ENCODE assay signal across 7 mouse cellular contexts in genomic region chr13:18948171-18949028, GRCm38 (mm10). TPM values are rescaled to one million over a fixed set of nuclear protein-coding genes. Genes with fewer than 3 reads are reported as not detected.
DNase-seq lines count a peak whose midpoint lies in the region; ATAC-seq and TF ChIP-seq lines count a peak whose summit lies in the region.

Amph (plus strand) TSS chr13:18948205.

- ATAC-seq in heart, embryonic 14.5 days (ENCODE audit: insufficient number of reproducible peaks, insufficient read depth, low FRiP score, low read depth) = peak; percentile 39; the same call in 1 of the 2 replicates
- ATAC-seq in kidney, embryonic 16.5 days (ENCODE audit: low FRiP score, low TSS enrichment) = peak; percentile 94
- peak; percentile 88 for ATAC-seq in limb, embryonic 14.5 days (ENCODE audit: low FRiP score, low read depth)
- peak; percentile 99 for ATAC-seq in midbrain, embryonic 16.5 days

- peaks cover 42% of the 10 kb centered on the region for H3K27me3 ChIP-seq in forebrain, embryonic 10.5 days (ENCODE audit: poor library complexity, severe bottlenecking)
- 0 out of 2 replicates have a peak, but pooled peaks cover 6% of the 10 kb centered on the region for H3K27me3 ChIP-seq in heart, embryonic 14.5 days (ENCODE audit: control insufficient read depth, insufficient read depth, low read length)
- H3K27me3 ChIP-seq in kidney, embryonic 16.5 days (ENCODE audit: insufficient read depth, low read length) = peaks cover 5% of the 10 kb centered on the region; the same call in 1 of the 2 replicates
- peaks cover 31% of the 10 kb centered on the region; the same call in 1 of the 2 replicates for H3K27me3 ChIP-seq in limb, embryonic 14.5 days (ENCODE audit: control insufficient read depth, insufficient read depth, low read length)
- H3K27me3 ChIP-seq in midbrain, embryonic 16.5 days (ENCODE audit: control insufficient read depth, insufficient read depth, low read depth, low read length) = no peaks in the 10 kb centered on the region
- no peaks in the 10 kb centered on the region for H3K27me3 ChIP-seq in testis, adult 2 months (ENCODE audit: control insufficient read depth, insufficient read depth, low read length)

- no peak for TF ChIP-seq POLR2A in limb, embryonic 14.5 days (IDR thresholded peaks at IDR 0.05; ENCODE audit: borderline replicate concordance, extremely low read depth, insufficient read depth, insufficient read length)
- no peak for TF ChIP-seq POLR2A in testis, adult 2 months (IDR thresholded peaks at IDR 0.05; ENCODE audit: control insufficient read depth, low read depth, low read length)

- peak within 1 kb of the TSS; percentile 21; the same call in 1 of the 2 replicates for H3K9ac ChIP-seq in heart, embryonic 14.5 days (ENCODE audit: low read length)
- H3K9ac ChIP-seq in kidney, embryonic 16.5 days (replicated peaks; ENCODE audit: low read length) = peak within 1 kb of the TSS; percentile 73
- peak within 1 kb of the TSS; percentile 59 for H3K9ac ChIP-seq in limb, embryonic 14.5 days (ENCODE audit: low read depth, low read length, severe bottlenecking)
- H3K9ac ChIP-seq in midbrain, embryonic 16.5 days (ENCODE audit: low read depth, low read length) = peak within 1 kb of the TSS; percentile 94

- under 1% methylated on average over 70 of the region's 70 CpGs for WGBS in forebrain, embryonic 10.5 days
- WGBS in heart, embryonic 14.5 days = under 1% methylated on average over 69 of the region's 70 CpGs
- WGBS in kidney, embryonic 16.5 days = under 1% methylated on average over 70 of the region's 70 CpGs
- 1% methylated on average over 64 of the region's 70 CpGs for WGBS in limb, embryonic 14.5 days
- WGBS in midbrain, embryonic 16.5 days = under 1% methylated on average over 63 of the region's 70 CpGs

- no peaks in the 10 kb centered on the region for H3K36me3 ChIP-seq in forebrain, embryonic 10.5 days (replicated peaks)
- no peaks in the 10 kb centered on the region for H3K36me3 ChIP-seq in heart, embryonic 14.5 days (ENCODE audit: control insufficient read depth, insufficient read depth, low read length)
- no peaks in the 10 kb centered on the region for H3K36me3 ChIP-seq in kidney, embryonic 16.5 days (ENCODE audit: insufficient read depth, low read length)
- no peaks in the 10 kb centered on the region for H3K36me3 ChIP-seq in limb, embryonic 14.5 days (ENCODE audit: control insufficient read depth, insufficient read depth, low read length)
- no peaks in the 10 kb centered on the region for H3K36me3 ChIP-seq in midbrain, embryonic 16.5 days (ENCODE audit: control insufficient read depth, insufficient read depth, low read length)
- no peaks in the 10 kb centered on the region for H3K36me3 ChIP-seq in testis, adult 2 months (ENCODE audit: control insufficient read depth, insufficient read depth, low read length)

- no peak within 1 kb of the TSS for H3K27ac ChIP-seq in brown adipose tissue, adult 24 weeks (replicated peaks; ENCODE audit: low read depth, low read length)
- H3K27ac ChIP-seq in forebrain, embryonic 10.5 days = peak within 1 kb of the TSS; percentile 83
- H3K27ac ChIP-seq in heart, embryonic 14.5 days (replicated peaks in 1 of 2; ENCODE audit: control insufficient read depth in 1 of 2, insufficient read depth in 1 of 2, low read depth in 2 of 2, low read length in 2 of 2) = no peak within 1 kb of the TSS
- 0 out of 2 replicates have a peak within 1 kb of the TSS, but pooled peaks have one; percentile 43 for H3K27ac ChIP-seq in kidney, embryonic 16.5 days (ENCODE audit: low read length)
- H3K27ac ChIP-seq in limb, embryonic 14.5 days (replicated peaks; ENCODE audit: low read depth, low read length) = no peak within 1 kb of the TSS
- peak within 1 kb of the TSS; percentile 95 for H3K27ac ChIP-seq in midbrain, embryonic 16.5 days (ENCODE audit: low read length)
- H3K27ac ChIP-seq in testis, adult 2 months (ENCODE audit: control insufficient read depth, insufficient read depth, low read depth, low read length) = no peak within 1 kb of the TSS

- H3K4me1 ChIP-seq in brown adipose tissue, adult 24 weeks (ENCODE audit: control insufficient read depth, insufficient read depth, insufficient read length, low read length) = no peaks in the 10 kb centered on the region; the same call in 1 of the 2 replicates
- H3K4me1 ChIP-seq in forebrain, embryonic 10.5 days = peaks cover 24% of the 10 kb centered on the region
- peaks cover 0 to 4% of the 10 kb centered on the region in 2 experiments; a peak in 2 of 4 replicates for H3K4me1 ChIP-seq in heart, embryonic 14.5 days (ENCODE audit: control insufficient read depth in 2 of 2, insufficient read depth in 2 of 2, low read length in 2 of 2)
- H3K4me1 ChIP-seq in kidney, embryonic 16.5 days (ENCODE audit: insufficient read depth, low read length) = peaks cover 3% of the 10 kb centered on the region; the same call in 1 of the 2 replicates
- H3K4me1 ChIP-seq in limb, embryonic 14.5 days (ENCODE audit: control insufficient read depth, insufficient read depth, low read length) = 0 out of 2 replicates have a peak, but pooled peaks cover 6% of the 10 kb centered on the region
- H3K4me1 ChIP-seq in midbrain, embryonic 16.5 days (ENCODE audit: control insufficient read depth, insufficient read depth, low read length) = peaks cover 15% of the 10 kb centered on the region
- H3K4me1 ChIP-seq in testis, adult 2 months (ENCODE audit: control insufficient read depth, insufficient read depth, low read length) = no peaks in the 10 kb centered on the region; the same call in 1 of the 2 replicates

- peak within 1 kb of the TSS; percentile 95 for H3K4me2 ChIP-seq in heart, embryonic 14.5 days (ENCODE audit: low read length)
- peak within 1 kb of the TSS; percentile 92 for H3K4me2 ChIP-seq in kidney, embryonic 16.5 days (replicated peaks; ENCODE audit: low read depth, low read length)
- H3K4me2 ChIP-seq in limb, embryonic 14.5 days (replicated peaks; ENCODE audit: low read depth, low read length, severe bottlenecking) = peak within 1 kb of the TSS; percentile 96
- peak within 1 kb of the TSS; percentile 46 for H3K4me2 ChIP-seq in midbrain, embryonic 16.5 days (ENCODE audit: low read length)

- peak within 1 kb of the TSS; percentile 43 for H3K4me3 ChIP-seq in brown adipose tissue, adult 24 weeks (ENCODE audit: insufficient read depth, low read depth, low read length)
- peak within 1 kb of the TSS; percentile 82 for H3K4me3 ChIP-seq in forebrain, embryonic 10.5 days
- H3K4me3 ChIP-seq in heart, embryonic 14.5 days (ENCODE audit: control insufficient read depth in 1 of 2, insufficient read depth in 1 of 2, low read depth in 1 of 2, low read length in 2 of 2) = peak within 1 kb of the TSS; percentile 47 to 56
- H3K4me3 ChIP-seq in kidney, embryonic 16.5 days (ENCODE audit: low read length) = peak within 1 kb of the TSS; percentile 66
- peak within 1 kb of the TSS; percentile 61 for H3K4me3 ChIP-seq in limb, embryonic 14.5 days (replicated peaks; ENCODE audit: low read length)
- peak within 1 kb of the TSS; percentile 81 for H3K4me3 ChIP-seq in midbrain, embryonic 16.5 days (ENCODE audit: low read depth, low read length)
- peak within 1 kb of the TSS; percentile 57 for H3K4me3 ChIP-seq in testis, adult 2 months (ENCODE audit: control insufficient read depth, low read depth, low read length)

- no peaks in the 10 kb centered on the region for H3K9me3 ChIP-seq in forebrain, embryonic 10.5 days
- H3K9me3 ChIP-seq in heart, embryonic 14.5 days (ENCODE audit: control insufficient read depth, low read length) = no peaks in the 10 kb centered on the region
- H3K9me3 ChIP-seq in kidney, embryonic 16.5 days (ENCODE audit: low read length) = no peaks in the 10 kb centered on the region
- no peaks in the 10 kb centered on the region for H3K9me3 ChIP-seq in limb, embryonic 14.5 days (ENCODE audit: control insufficient read depth, low read length)
- H3K9me3 ChIP-seq in midbrain, embryonic 16.5 days (replicated peaks; ENCODE audit: control insufficient read depth, low read length, poor library complexity, severe bottlenecking) = no peaks in the 10 kb centered on the region

- DNase-seq in forebrain, embryonic 10.5 days (ENCODE audit: extremely low spot score, low spot score) = peak; percentile 78
- DNase-seq in limb, embryonic 14.5 days (ENCODE audit: low spot score) = peak; percentile 54

- TF ChIP-seq CTCF in testis, adult 2 months (IDR thresholded peaks at IDR 0.05; ENCODE audit: control insufficient read depth, insufficient read depth, insufficient replicate concordance, low read depth, low read length) = no peak

RNA-seq across cellular contexts. Expression of gene Amph, which starts in this region (rescaled TPM):
- polyA plus RNA-seq in brown adipose tissue, adult 24 weeks (2012; ENCODE audit: insufficient read depth, insufficient read length, missing spikeins) = 0.50 and 0.59 TPM in 2 replicates
- polyA plus RNA-seq in forebrain, embryonic 10.5 days (2016; fragmentation: Nextera tagmentation; extraction: Ambion mirVana) = 3.7 TPM in 2 replicates
- polyA plus RNA-seq in heart, embryonic 14.5 days (2014; fragmentation: Nextera tagmentation; extraction: Ambion mirVana) = 0.22 and 0.36 TPM in 2 replicates
- polyA plus RNA-seq in kidney, embryonic 16.5 days (2015; fragmentation: Nextera tagmentation; extraction: Ambion mirVana) = 10.6 and 11.4 TPM in 2 replicates
- polyA plus RNA-seq in limb, embryonic 14.5 days (2012; rRNA removed) = 2.2 and 2.4 TPM in 2 replicates
- 1.3 and 1.9 TPM in 2 replicates for polyA plus RNA-seq in limb, embryonic 14.5 days (2014; fragmentation: Nextera tagmentation; extraction: Ambion mirVana)
- polyA plus RNA-seq in midbrain, embryonic 16.5 days (2015; fragmentation: Nextera tagmentation; extraction: Ambion mirVana) = 58.9 and 67.8 TPM in 2 replicates
- 5.7 and 5.8 TPM in 2 replicates for polyA plus RNA-seq in testis, adult 2 months (2012; rRNA removed)

Comparison
In these comparisons a context has a peak if more than half of its experiments do, and no peak if none do; other contexts are left out.
1. Peak in ATAC-seq, H3K4me3 ChIP-seq, H3K9ac ChIP-seq and H3K4me2 ChIP-seq in heart, embryonic 14.5 days; RNA of the gene not detected or under 1 TPM.
2. H3K27ac ChIP-seq: peak in forebrain, embryonic 10.5 days (single experiment), kidney, embryonic 16.5 days (single experiment) and midbrain, embryonic 16.5 days (single experiment); none in brown adipose tissue, adult 24 weeks (single experiment), heart, embryonic 14.5 days (0 of 2), limb, embryonic 14.5 days (single experiment) and testis, adult 2 months (single experiment).
3. ATAC-seq: peak in every context shown above with its lines; median percentile 99 in midbrain, embryonic 16.5 days; 94 in kidney, embryonic 16.5 days; 88 in limb, embryonic 14.5 days; 39 in heart, embryonic 14.5 days.
4. H3K4me2 ChIP-seq: peak in every context shown above with its lines; median percentile 96 in limb, embryonic 14.5 days; 95 in heart, embryonic 14.5 days; 92 in kidney, embryonic 16.5 days; 46 in midbrain, embryonic 16.5 days.
5. H3K9ac ChIP-seq: peak in every context shown above with its lines; median percentile 94 in midbrain, embryonic 16.5 days; 73 in kidney, embryonic 16.5 days; 59 in limb, embryonic 14.5 days; 21 in heart, embryonic 14.5 days.
6. Peak in every context shown above with its lines, with median percentiles within 50 percentile points of each other: H3K4me3 ChIP-seq.